Mouse (Mus musculus) lung, embryonic 16.5 days (tissue): ENCODE results near the gene Pdk1. TPM values are rescaled to one million over a fixed set of nuclear protein-coding genes. Genes with fewer than 3 reads are reported as not detected.
A peak's percentile ranks its signal among the peaks of the same experiment; 100 is the strongest.
"Not testable (repeated sequence)": the region's sequence is repeated elsewhere in the genome, so short reads cannot be mapped to it uniquely, and the experiment has no call there.

Source experiments
- ATAC-seq: fragments of 200-750 bp; cut with Nextera tagmentation; 2 replicates; pipeline ENCODE4 v1.8.0; 2017; ENCODE audit warnings: low read depth, mild to moderate bottlenecking, moderate library complexity
- H3K27ac ChIP-seq: fragments of 300-500 bp; sonication (generic); 2 replicates; pipeline ENCODE4 v1.5.1; 2014; ENCODE audit warnings: mild to moderate bottlenecking, control low read depth, low read length
- H3K27me3 ChIP-seq: fragments of 300-500 bp; sonication (generic); 2 replicates; pipeline ENCODE4 v1.6.1; 2014; ENCODE audit warnings: low read depth, low read length, mixed read lengths; ENCODE audit not compliant: control insufficient read depth, insufficient read depth
- H3K36me3 ChIP-seq: fragments of 300-500 bp; sonication (generic); 2 replicates; pipeline ENCODE4 v1.6.1; 2014; ENCODE audit warnings: low read length; ENCODE audit not compliant: control insufficient read depth, insufficient read depth
- H3K4me1 ChIP-seq: fragments of 300-500 bp; sonication (generic); replicated peaks from 2 replicates; pipeline ENCODE4 v1.6.1; 2014; ENCODE audit warnings: low read length, mixed read lengths; ENCODE audit not compliant: control insufficient read depth, insufficient read depth
- H3K4me2 ChIP-seq: fragments of 300-500 bp; sonication (generic); 2 replicates; pipeline ENCODE4 v1.6.1; 2014; ENCODE audit warnings: low read depth, low read length, control low read depth
- H3K4me3 ChIP-seq: fragments of 300-500 bp; sonication (generic); 2 replicates; pipeline ENCODE4 v1.5.1; 2014; ENCODE audit warnings: mild to moderate bottlenecking, low read length, control low read depth
- H3K9ac ChIP-seq: fragments of 300-500 bp; sonication (generic); 2 replicates; pipeline ENCODE4 v1.6.1; 2014; ENCODE audit warnings: low read length, control low read depth
- H3K9me3 ChIP-seq: fragments of 300-500 bp; sonication (generic); 2 replicates; pipeline ENCODE4 v1.6.1; 2016; ENCODE audit warnings: low read length; ENCODE audit not compliant: control insufficient read depth
- WGBS: fragments of 180-500 bp; shearing (Covaris S2); extraction: QIAGEN DNeasy Blood & Tissue Kit; methylation state at CpG from one replicate; pipeline ENCODE4 v1.1.7; 2014; 5-methylcytosine and 5-hydroxymethylcytosine counted together
- polyA plus RNA-seq: library from polyadenylated mRNA; unstranded; fragments of >200 nt; fragmentation: Nextera tagmentation; extraction: Ambion mirVana; gene quantifications from 2 replicates; pipeline ENCODE4 v1.2.1, GENCODE M21; 2015

The Pdk1 gene
- polyA plus RNA-seq, 1 experiment from 2014 or later = 54.0 TPM

GRCm38 (mm10) chr2:71837791-71838190 is 35.2 kb upstream of the Pdk1 start:
- no peak overlapping the region for H3K27ac ChIP-seq
- 24% methylated on average over 6 of the region's 6 CpGs for WGBS
- no peak for ATAC-seq

GRCm38 (mm10) chr2:71843316-71843715 is 29.7 kb upstream of the Pdk1 start:
- no peaks in the 10 kb centered on the region for H3K4me1 ChIP-seq
- no peak overlapping the region for H3K27ac ChIP-seq
- H3K27me3 ChIP-seq = no peaks in the 10 kb centered on the region
- no peak for ATAC-seq
- WGBS = 73% methylated on average over 9 of the region's 9 CpGs
- no peaks in the 10 kb centered on the region for H3K9me3 ChIP-seq
- peaks cover 26% of the 10 kb centered on the region for H3K36me3 ChIP-seq
- H3K9ac ChIP-seq = no peak overlapping the region
- H3K4me3 ChIP-seq = no peak overlapping the region
- no peak overlapping the region for H3K4me2 ChIP-seq

More at GRCm38 (mm10) chr2:71837791-71838190, 35.2 kb upstream of the Pdk1 start:
- H3K9ac ChIP-seq = no peak overlapping the region
- H3K4me3 ChIP-seq = no peak overlapping the region
- H3K4me2 ChIP-seq = no peak overlapping the region
- H3K36me3 ChIP-seq = peaks cover 26% of the 10 kb centered on the region
- H3K4me1 ChIP-seq = no peaks in the 10 kb centered on the region
- no peaks in the 10 kb centered on the region for H3K9me3 ChIP-seq
- no peaks in the 10 kb centered on the region for H3K27me3 ChIP-seq

- Histone ChIP-seq H3K4me2 (no peak overlapping the region), H3K27me3 (no peaks in the 10 kb centered on the region), H3K9ac (no peak overlapping the region), H3K4me3 (no peak overlapping the region), H3K9me3 (no peaks in the 10 kb centered on the region), H3K27ac (no peak overlapping the region), H3K4me1 (no peaks in the 10 kb centered on the region), H3K36me3 (peaks cover 24% of the 10 kb centered on the region)
- WGBS = 79% methylated on average over 6 of the region's 6 CpGs
- no peak for ATAC-seq
These were observed 28.1 kb upstream of the Pdk1 start for GRCm38 (mm10) chr2:71844906-71845305.

- H3K36me3 ChIP-seq = peaks cover 14% of the 10 kb centered on the region
- H3K27ac ChIP-seq, H3K4me1 ChIP-seq, H3K4me2 ChIP-seq, H3K9ac ChIP-seq, H3K9me3 ChIP-seq, H3K27me3 ChIP-seq, H3K4me3 ChIP-seq: not testable (repeated sequence)
- ATAC-seq = 0 out of 2 replicates have a peak, but pooled peaks have one; percentile 41
- WGBS = 3% methylated on average over 6 of the region's 8 CpGs
These were observed 20.9 kb upstream of the Pdk1 start for GRCm38 (mm10) chr2:71852161-71852560.

- no peak overlapping the region for H3K27ac ChIP-seq
- no peaks in the 10 kb centered on the region for H3K27me3 ChIP-seq
- H3K9ac ChIP-seq = no peak overlapping the region
- H3K4me3 ChIP-seq = no peak overlapping the region
- peaks cover 9% of the 10 kb centered on the region for H3K36me3 ChIP-seq
- H3K4me2 ChIP-seq = no peak overlapping the region
- H3K4me1 ChIP-seq = no peaks in the 10 kb centered on the region
- no peak for ATAC-seq
- no peaks in the 10 kb centered on the region for H3K9me3 ChIP-seq
- WGBS = 86% methylated on average over 5 of the region's 5 CpGs
These were observed 17.9 kb upstream of the Pdk1 start for GRCm38 (mm10) chr2:71855076-71855475.

GRCm38 (mm10) chr2:71863531-71864173 is 9.4 kb upstream of the Pdk1 start:
- no peak for ATAC-seq
- H3K27ac ChIP-seq = no peak overlapping the region
- H3K4me3 ChIP-seq = no peak overlapping the region
- no peak overlapping the region for H3K4me2 ChIP-seq
- 80% methylated on average over 5 of the region's 5 CpGs for WGBS
- H3K9ac ChIP-seq = no peak overlapping the region
- no peaks in the 10 kb centered on the region for H3K36me3 ChIP-seq
- no peaks in the 10 kb centered on the region for H3K27me3 ChIP-seq
- H3K4me1 ChIP-seq = no peaks in the 10 kb centered on the region
- H3K9me3 ChIP-seq = no peaks in the 10 kb centered on the region

GRCm38 (mm10) chr2:71865022-71865421 is 8.0 kb upstream of the Pdk1 start:
- Histone ChIP-seq H3K27ac (no peak overlapping the region), H3K36me3 (no peaks in the 10 kb centered on the region), H3K9ac (no peak overlapping the region), H3K9me3 (no peaks in the 10 kb centered on the region), H3K4me1 (no peaks in the 10 kb centered on the region), H3K27me3 (no peaks in the 10 kb centered on the region), H3K4me3 (no peak overlapping the region), H3K4me2 (no peak overlapping the region)
- 22% methylated on average over 3 of the region's 3 CpGs for WGBS
- no peak for ATAC-seq

- WGBS = 55% methylated on average over 3 of the region's 3 CpGs
- Histone ChIP-seq H3K4me3 (no peak overlapping the region), H3K9me3 (no peaks in the 10 kb centered on the region), H3K36me3 (no peaks in the 10 kb centered on the region), H3K27me3 (no peaks in the 10 kb centered on the region), H3K4me2 (no peak overlapping the region), H3K9ac (no peak overlapping the region), H3K4me1 (no peaks in the 10 kb centered on the region), H3K27ac (no peak overlapping the region)
- no peak for ATAC-seq
These were observed 7.1 kb upstream of the Pdk1 start for GRCm38 (mm10) chr2:71865935-71866334.

- Histone ChIP-seq H3K4me1 (no peaks in the 10 kb centered on the region), H3K9ac (no peak overlapping the region), H3K36me3 (no peaks in the 10 kb centered on the region), H3K4me2 (no peak overlapping the region), H3K27me3 (no peaks in the 10 kb centered on the region), H3K9me3 (no peaks in the 10 kb centered on the region), H3K4me3 (no peak overlapping the region), H3K27ac (peak overlapping the region; percentile 10; the same call in 1 of the 2 replicates)
- 22% methylated on average over 1 of the region's 1 CpGs for WGBS
- no peak for ATAC-seq
These were observed 6.5 kb upstream of the Pdk1 start for GRCm38 (mm10) chr2:71866565-71866964.

- Histone ChIP-seq H3K9me3 (no peaks in the 10 kb centered on the region), H3K4me2 (no peak overlapping the region), H3K27me3 (no peaks in the 10 kb centered on the region), H3K9ac (no peak overlapping the region), H3K36me3 (no peaks in the 10 kb centered on the region), H3K27ac (no peak overlapping the region), H3K4me3 (no peak overlapping the region), H3K4me1 (no peaks in the 10 kb centered on the region)
- ATAC-seq = no peak
- WGBS = 79% methylated on average over 3 of the region's 3 CpGs
These were observed 6.0 kb upstream of the Pdk1 start for GRCm38 (mm10) chr2:71867019-71867418.
